Mouse (Mus musculus) testis, adult 2 months (tissue): ENCODE measurements around the gene Tmem106a. TPM values are rescaled to one million over a fixed set of nuclear protein-coding genes. Genes with fewer than 3 reads are reported as not detected.
A peak's percentile ranks its signal among the peaks of the same experiment; 100 is the strongest.
"Not testable (repeated sequence)": the region's sequence is repeated elsewhere in the genome, so short reads cannot be mapped to it uniquely, and the experiment has no call there.

Source experiments
- H3K27ac ChIP-seq: fragments of 200-500 bp; 2 replicates; pipeline ENCODE4 v1.5.1; 2012; ENCODE audit warnings: low read depth, low read length; ENCODE audit not compliant: control insufficient read depth, insufficient read depth
- H3K27me3 ChIP-seq: fragments of 200-500 bp; 2 replicates; pipeline ENCODE4 v1.6.1; 2012; ENCODE audit warnings: mild to moderate bottlenecking, low read length, moderate library complexity; ENCODE audit not compliant: control insufficient read depth, insufficient read depth
- H3K36me3 ChIP-seq: fragments of 200-500 bp; 2 replicates; pipeline ENCODE4 v1.6.1; 2012; ENCODE audit warnings: mild to moderate bottlenecking, low read length; ENCODE audit not compliant: control insufficient read depth, insufficient read depth
- H3K4me1 ChIP-seq: fragments of 200-500 bp; 2 replicates; pipeline ENCODE4 v1.6.1; 2012; ENCODE audit warnings: low read length; ENCODE audit not compliant: control insufficient read depth, insufficient read depth
- H3K4me3 ChIP-seq: fragments of 200-500 bp; 2 replicates; pipeline ENCODE4 v1.5.1; 2012; ENCODE audit warnings: low read depth, mild to moderate bottlenecking, low read length, moderate library complexity, mixed read lengths; ENCODE audit not compliant: control insufficient read depth
- CTCF ChIP-seq: fragments of 200-500 bp; IDR thresholded peaks from 2 replicates; pipeline ENCODE4 v1.5.1; 2012; ENCODE audit warnings: low read depth, mild to moderate bottlenecking, inconsistent platforms, low read length, moderate library complexity; ENCODE audit not compliant: control insufficient read depth, insufficient read depth, insufficient replicate concordance
- POLR2A ChIP-seq: fragments of 200-500 bp; IDR thresholded peaks from 2 replicates; pipeline ENCODE4 v1.6.1; 2012; ENCODE audit warnings: low read depth, mild to moderate bottlenecking, inconsistent platforms, low read length, moderate library complexity; ENCODE audit not compliant: control insufficient read depth
- polyA plus RNA-seq: library from polyadenylated mRNA; depleted of rRNA; stranded (reverse); fragments of >200 nt; gene quantifications from 2 replicates; pipeline ENCODE4 v1.2.3, GENCODE M21; 2012

Tmem106a gene
- polyA plus RNA-seq, 1 experiment, result 22.8 TPM

- Histone ChIP-seq H3K27me3 (no peaks in the 10 kb centered on the region), H3K4me3 (no peak overlapping the region), H3K36me3 (no peaks in the 10 kb centered on the region), H3K27ac (no peak overlapping the region), H3K4me1 (peaks cover 14% of the 10 kb centered on the region)
- no peak for TF ChIP-seq POLR2A
- no peak for TF ChIP-seq CTCF
These were observed 34.1 kb downstream of the Tmem106a start for GRCm38 (mm10) chr11:101616104-101616503.

GRCm38 (mm10) chr11:101616948-101617767 is 35.1 kb downstream of the Tmem106a start:
- Histone ChIP-seq H3K36me3 (no peaks in the 10 kb centered on the region), H3K4me3 (peak overlapping the region; percentile 11), H3K27ac (no peak overlapping the region; the same call in none of the 2 replicates), H3K27me3 (no peaks in the 10 kb centered on the region), H3K4me1 (peaks cover 14% of the 10 kb centered on the region)
- TF ChIP-seq CTCF (no peak), POLR2A (peak; percentile 28; the same call in 1 of the 2 replicates)

DNA sequence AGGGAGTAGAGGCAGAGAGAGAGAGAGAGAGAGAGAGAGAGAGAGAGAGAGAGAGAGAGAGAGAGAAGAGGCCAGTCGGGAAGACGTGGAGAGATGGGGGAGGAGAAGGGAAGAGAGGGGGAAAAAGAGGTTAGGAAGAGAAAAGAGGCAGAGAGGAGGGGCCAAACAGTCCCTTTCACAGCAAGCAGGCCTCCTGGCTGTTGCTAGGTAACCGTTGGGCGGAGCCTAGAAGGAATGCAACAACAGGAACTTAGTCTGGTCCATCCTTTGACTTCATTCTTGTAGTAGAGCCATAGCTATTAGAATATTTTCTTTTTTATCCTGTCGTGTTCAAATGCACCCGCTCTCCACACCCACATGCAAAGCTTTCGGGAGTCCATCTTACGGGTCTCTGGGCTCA is 35.8 kb downstream of the Tmem106a start:
- no peak for TF ChIP-seq CTCF
- TF ChIP-seq POLR2A, result no peak; the same call in 1 of the 2 replicates
- no peaks in the 10 kb centered on the region for H3K36me3 ChIP-seq
- H3K27ac ChIP-seq, result peak overlapping the region; percentile 55; the same call in 1 of the 2 replicates
- peaks cover 14% of the 10 kb centered on the region for H3K4me1 ChIP-seq
- H3K4me3 ChIP-seq, result peak overlapping the region; percentile 38
- no peaks in the 10 kb centered on the region for H3K27me3 ChIP-seq

- Histone ChIP-seq H3K4me1 (peaks cover 14% of the 10 kb centered on the region), H3K36me3 (no peaks in the 10 kb centered on the region), H3K27ac (no peak overlapping the region), H3K4me3 (no peak overlapping the region), H3K27me3 (no peaks in the 10 kb centered on the region)
- TF ChIP-seq POLR2A (no peak), CTCF (no peak)
These were observed 36.6 kb downstream of the Tmem106a start for GRCm38 (mm10) chr11:101618596-101618995.

- not testable (repeated sequence) for H3K36me3 ChIP-seq, H3K4me3 ChIP-seq, H3K27ac ChIP-seq, H3K27me3 ChIP-seq
- peaks cover 14% of the 10 kb centered on the region for H3K4me1 ChIP-seq
These were observed 38.1 kb downstream of the Tmem106a start for GRCm38 (mm10) chr11:101620022-101620655.

DNA sequence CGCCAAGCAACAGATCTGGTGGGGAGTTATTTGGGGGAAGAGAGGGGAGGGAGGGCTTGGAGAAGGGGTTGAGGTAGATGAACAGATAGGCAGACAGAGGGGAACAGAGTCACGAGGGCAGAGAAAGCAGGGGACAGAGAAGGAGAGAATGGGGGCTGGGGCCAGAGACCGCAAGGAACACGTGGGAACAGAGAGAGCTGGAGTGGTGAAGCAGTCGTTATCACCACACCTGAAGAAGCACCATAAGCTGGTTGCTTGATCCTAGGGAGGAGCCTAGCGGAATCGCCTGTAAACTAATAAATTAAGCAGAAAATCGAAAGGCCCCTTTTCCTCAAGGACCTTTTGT is 44.6 kb downstream of the Tmem106a start:
- TF ChIP-seq POLR2A, result no peak

GRCm38 (mm10) chr11:101626995-101627856 is 45.2 kb downstream of the Tmem106a start, which contains the start of gene Rdm1:
Gene Rdm1, plus strand, starts transcription at chr11:101627195.
- Histone ChIP-seq H3K4me3 (peak within 1 kb of the TSS; percentile 89), H3K4me1 (peaks cover 12% of the 10 kb centered on the region), H3K36me3 (no peaks in the 10 kb centered on the region), H3K27ac (peak within 1 kb of the TSS; percentile 96), H3K27me3 (no peaks in the 10 kb centered on the region)
- TF ChIP-seq POLR2A, result peak; percentile 91
- TF ChIP-seq CTCF, result no peak

More for the DNA sequence above, 44.6 kb downstream of the Tmem106a start:
- H3K4me3 ChIP-seq, result peak overlapping the region; percentile 81
- peak overlapping the region; percentile 96 for H3K27ac ChIP-seq
- H3K4me1 ChIP-seq, result peaks cover 12% of the 10 kb centered on the region
- no peaks in the 10 kb centered on the region for H3K27me3 ChIP-seq
- H3K36me3 ChIP-seq, result no peaks in the 10 kb centered on the region
